Mouse (Mus musculus): ENCODE data around the gene Heca.

- TF ChIP-seq CTCF (IDR thresholded peaks at IDR 0.05; ENCODE audit: low read depth) (no peak), EP300 (IDR thresholded peaks at IDR 0.05; ENCODE audit: low read depth) (no peak)
Measured at GRCm38 (mm10) chr10:17950761-17951160, 2.9 kb upstream of the Heca start.

Measured in liver, embryonic 14.5 days (tissue).